Mouse (Mus musculus) heart, postnatal 0 days (tissue): ENCODE data around the gene Cradd.

Source experiments
- CTCF ChIP-seq: IDR thresholded peaks from 2 replicates; pipeline ENCODE4 v1.5.1; 2016; ENCODE audit warnings: antibody characterized with exemption, control low read depth, low read depth
- EP300 ChIP-seq: IDR thresholded peaks from 2 replicates; pipeline ENCODE4 v1.6.1; 2016; ENCODE audit warnings: antibody characterized with exemption, low read depth

DNA sequence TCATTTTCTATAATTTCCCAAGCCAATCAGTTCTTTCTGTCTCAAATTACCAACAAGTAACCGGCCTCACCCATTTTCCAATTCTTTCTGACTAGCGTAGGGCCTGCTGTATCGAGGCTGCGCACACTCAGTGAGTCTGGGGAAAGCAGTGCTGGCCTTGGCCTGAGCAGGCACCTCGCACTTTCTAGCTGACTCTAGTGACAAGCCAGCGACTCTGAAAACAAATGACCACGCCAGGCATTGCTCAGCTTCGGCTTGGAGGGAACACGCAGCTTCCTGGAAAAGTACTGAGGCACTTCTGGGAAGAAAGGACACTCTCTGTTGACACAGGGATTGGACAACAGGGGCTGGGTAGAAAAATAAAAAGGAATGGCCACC lies 105.3 kb downstream of the Cradd start:
- no peak for TF ChIP-seq CTCF
- TF ChIP-seq EP300: no peak
